Mouse (Mus musculus): ENCODE measurements around the gene Idh3b. TPM values are rescaled to one million over a fixed set of nuclear protein-coding genes. Genes with fewer than 3 reads are reported as not detected.

The Idh3b gene
- polyA plus RNA-seq, 1 experiment = 227 TPM

DNA sequence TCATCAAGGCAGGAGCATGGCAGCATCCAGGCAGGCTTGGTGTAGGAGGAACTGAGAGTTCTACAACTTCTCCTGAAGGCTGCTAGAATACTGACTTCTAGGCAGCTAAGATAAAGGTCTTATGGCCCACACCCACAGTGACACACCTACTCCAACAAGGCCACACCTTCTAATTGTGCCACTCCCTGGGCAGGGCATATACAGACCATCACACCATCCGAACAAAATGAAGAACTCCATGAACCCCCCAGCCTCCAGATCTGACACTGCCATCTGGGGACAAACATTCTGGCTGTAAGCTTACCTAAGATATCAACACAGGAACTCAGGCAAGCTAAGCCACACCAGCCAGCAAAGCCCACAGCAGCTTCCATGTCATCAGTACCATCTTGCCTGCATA lies 18.8 kb downstream of the Idh3b start:
- DNase-seq (ENCODE audit: low read depth) = no peak

DNA sequence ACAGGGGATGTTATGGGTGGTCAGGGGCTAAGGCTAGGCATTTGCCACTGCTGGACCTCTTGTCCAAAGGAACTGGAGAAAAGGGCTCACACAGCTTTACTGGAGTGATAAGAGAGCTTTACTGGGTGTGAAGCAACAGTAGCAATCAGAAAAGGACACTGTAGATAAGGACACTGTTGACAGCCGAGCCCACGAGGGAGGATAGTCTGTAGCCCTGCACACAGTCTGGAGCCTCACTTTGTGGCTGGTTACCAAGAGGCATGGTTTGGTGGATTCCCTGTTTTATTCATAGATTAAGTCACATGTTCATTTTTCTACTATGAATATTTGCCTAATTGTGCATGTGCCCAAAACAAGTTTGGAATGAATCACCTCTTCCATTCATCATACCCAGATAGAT lies 21.9 kb downstream of the Idh3b start:
- no peak for DNase-seq (ENCODE audit: low read depth)

DNA sequence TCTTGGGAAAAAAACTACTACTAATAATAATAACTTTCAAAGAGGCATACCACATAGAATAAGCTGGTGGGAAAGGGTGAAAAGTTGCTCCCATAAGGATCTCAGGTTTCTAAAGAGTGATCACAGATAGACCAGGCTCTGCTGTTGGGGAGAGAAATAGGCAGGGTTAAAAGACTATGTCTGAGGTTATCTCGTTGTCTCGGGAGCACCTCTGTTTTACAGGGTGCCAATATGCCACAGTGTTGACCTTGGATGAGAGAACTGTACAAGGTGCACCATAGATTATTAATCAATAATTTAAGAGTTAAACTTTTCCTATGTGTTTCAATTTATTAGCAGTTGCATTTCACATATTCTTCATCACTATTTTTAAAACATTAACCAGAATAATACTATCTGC lies 22.4 kb downstream of the Idh3b start:
- no peak for DNase-seq (ENCODE audit: low read depth)

- no peak for DNase-seq (ENCODE audit: low read depth)
Measured at GRCm38 (mm10) chr2:130260822-130261221, 23.5 kb downstream of the Idh3b start.

- DNase-seq (ENCODE audit: low read depth) = no peak
Measured at GRCm38 (mm10) chr2:130256762-130257161, 27.6 kb downstream of the Idh3b start.

- DNase-seq (ENCODE audit: low read depth) = no peak
Measured at GRCm38 (mm10) chr2:130248226-130248625, 36.1 kb downstream of the Idh3b start.

DNA sequence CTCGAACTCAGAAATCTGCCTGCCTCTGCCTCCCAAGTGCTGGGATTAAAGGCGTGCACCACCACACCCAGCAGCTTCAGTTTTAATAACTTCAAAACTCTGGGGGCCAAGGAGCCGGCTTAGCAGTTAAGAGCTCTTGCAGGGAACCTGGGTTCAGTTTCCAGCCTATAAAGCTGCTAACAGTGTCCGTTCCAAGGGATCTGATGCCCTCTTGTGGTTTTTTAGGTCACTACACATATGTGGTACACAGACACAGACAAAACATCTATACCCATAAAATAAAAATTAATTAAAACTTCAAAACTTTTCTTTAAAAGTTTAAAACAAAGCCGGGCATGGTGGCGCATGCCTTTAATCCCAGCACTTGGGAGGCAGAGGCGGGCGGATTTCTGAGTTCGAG lies 37.4 kb downstream of the Idh3b start:
- DNase-seq (ENCODE audit: low read depth) = no peak

Other genes with a start within 250 kb of the Idh3b start
- not detected in 2 replicates for gene Tgm6, start 172.1 kb downstream of the Idh3b start, polyA plus RNA-seq (2012; rRNA removed)
- gene Snrpb, start 105.1 kb downstream of the Idh3b start, polyA plus RNA-seq (2012; rRNA removed) = 143 and 150 TPM in 2 replicates
- gene Tmc2, start 89.4 kb downstream of the Idh3b start, polyA plus RNA-seq (2012; rRNA removed) = not detected in 2 replicates
- gene Nop56, start 10.1 kb downstream of the Idh3b start, polyA plus RNA-seq (2012; rRNA removed) = 46.7 and 51.6 TPM in 2 replicates
- 2.8 and 3.8 TPM in 2 replicates for gene Ebf4, start 10.6 kb upstream of the Idh3b start, polyA plus RNA-seq (2012; rRNA removed)
- gene Cpxm1, start 113.0 kb upstream of the Idh3b start, polyA plus RNA-seq (2012; rRNA removed) = 34.3 and 49.9 TPM in 2 replicates
- not detected in 2 replicates for gene Gm28372, start 120.7 kb upstream of the Idh3b start, polyA plus RNA-seq (2012; rRNA removed)
- 2.1 and 3.6 TPM in 2 replicates for gene 1700020A23Rik, start 120.7 kb upstream of the Idh3b start, polyA plus RNA-seq (2012; rRNA removed)
- gene Tmem239, start 121.9 kb upstream of the Idh3b start, polyA plus RNA-seq (2012; rRNA removed) = 2.3 and 3.1 TPM in 2 replicates
- gene Vps16, start 139.8 kb upstream of the Idh3b start, polyA plus RNA-seq (2012; rRNA removed) = 48.8 and 71.6 TPM in 2 replicates
- gene Pced1a, start 140.2 kb upstream of the Idh3b start, polyA plus RNA-seq (2012; rRNA removed) = 21.2 and 25.6 TPM in 2 replicates
- gene Ptpra, start 165.7 kb upstream of the Idh3b start, polyA plus RNA-seq (2012; rRNA removed) = 72.7 and 78.3 TPM in 2 replicates